Mouse (Mus musculus): ENCODE results near the gene Sult1c2. TPM values are rescaled to one million over a fixed set of nuclear protein-coding genes. Genes with fewer than 3 reads are reported as not detected.

The Sult1c2 gene
- total and polyA plus RNA-seq, 3 experiments, result not detected

DNA sequence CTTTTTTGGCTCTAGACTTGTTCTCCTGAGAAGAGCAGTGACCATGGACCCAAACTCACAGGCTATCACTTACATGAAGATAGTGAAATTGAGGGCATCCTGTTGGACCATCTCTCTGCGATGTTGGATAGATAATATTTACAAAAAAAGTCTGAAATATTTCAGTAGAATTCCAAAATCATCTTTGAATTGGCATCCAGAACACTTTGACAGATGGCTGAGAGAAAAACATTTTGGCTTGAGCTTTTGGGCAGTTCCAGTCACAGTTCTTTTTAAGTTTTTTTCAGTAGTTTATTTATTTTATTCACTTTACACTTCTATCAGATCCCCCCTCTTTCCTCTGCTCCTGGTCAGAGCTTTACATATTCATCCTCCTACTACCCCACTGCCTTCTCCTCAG is 62.8 kb downstream of the Sult1c2 start:
- Histone ChIP-seq H3K27ac (ENCODE audit: control insufficient read depth, low read depth, low read length) (no peak overlapping the region), H3K4me1 (ENCODE audit: control insufficient read depth in 1 of 2, insufficient read depth in 2 of 2, low read length in 2 of 2) (no peaks in the 10 kb centered on the region), H3K4me3 (ENCODE audit: control insufficient read depth in 1 of 2, insufficient read depth in 1 of 2, low read depth in 2 of 2, low read length in 2 of 2) (no peak overlapping the region), H3K9me3 (replicated peaks; ENCODE audit: insufficient read depth, low read length) (no peaks in the 10 kb centered on the region), H3K9ac (ENCODE audit: control insufficient read depth, low read depth, low read length, poor library complexity, severe bottlenecking) (no peak overlapping the region), H3K79me2 (ENCODE audit: control insufficient read depth, insufficient read depth, low read length, poor library complexity) (no peaks in the 10 kb centered on the region), H3K27me3 (ENCODE audit: control insufficient read depth in 1 of 2, insufficient read depth in 2 of 2, low read length in 2 of 2) (no peaks in the 10 kb centered on the region), H3K36me3 (ENCODE audit: control insufficient read depth in 1 of 2, insufficient read depth in 2 of 2, low read length in 2 of 2) (no peaks in the 10 kb centered on the region)
- no peak for DNase-seq (ENCODE audit: low read depth, low spot score)
- TF ChIP-seq MAFK (IDR thresholded peaks at IDR 0.05; ENCODE audit: borderline replicate concordance, low read depth, low read length), result no peak
- no peak for TF ChIP-seq NELFE (IDR thresholded peaks at IDR 0.05; ENCODE audit: low read depth, low read length)

Other genes starting within 250 kb of the Sult1c2 start
- gene Sgo1, start 157.0 kb downstream of the Sult1c2 start, total RNA-seq (2012; rRNA removed), result 12.6 and 19.4 TPM in 2 replicates
- 10 to 100 TPM in 1 of 2 experiments, not detected in 1; 21.4 TPM for gene Sgo1, start 157.0 kb downstream of the Sult1c2 start, polyA plus RNA-seq (2012; ENCODE audit: insufficient read depth in 1 of 2, insufficient read length in 2 of 2, low read depth in 1 of 2, low replicate concordance in 2 of 2, missing spikeins in 1 of 2)
- gene Sult1c1, start 144.3 kb upstream of the Sult1c2 start, total RNA-seq (2012; rRNA removed), result not detected in 2 replicates
- gene Sult1c1, start 144.3 kb upstream of the Sult1c2 start, polyA plus RNA-seq (2012; ENCODE audit: insufficient read depth in 1 of 2, insufficient read length in 2 of 2, low read depth in 1 of 2, low replicate concordance in 2 of 2, missing spikeins in 1 of 2), result not detected